Mouse (Mus musculus) right cerebral cortex, adult 18-20 months (tissue): ENCODE measurements at regions not wholly inside any gene's neighbourhood (a gene's known extent, or its start where the extent isn't known, plus 50 kb on each side); places are given as distances from the start of the nearest gene placed in this dataset.

Source experiments
- DNase-seq: peaks from one replicate; pipeline ENCODE4 v3.0.0; 2022; ENCODE audit warnings: mixed read lengths

GRCm38 (mm10) chr17:80825971-80826730 is 97.9 kb upstream of the Map4k3 start:
- no peak for DNase-seq

- no peak for DNase-seq
These were observed 97.2 kb upstream of the Map4k3 start for GRCm38 (mm10) chr17:80825518-80825901.

GRCm38 (mm10) chr17:80824826-80825517 is 96.7 kb upstream of the Map4k3 start:
- DNase-seq: no peak

- DNase-seq: no peak
These were observed 96.0 kb upstream of the Map4k3 start for GRCm38 (mm10) chr17:80824261-80824660.

GRCm38 (mm10) chr17:80820888-80821287 is 92.6 kb upstream of the Map4k3 start:
- no peak for DNase-seq

- no peak for DNase-seq
These were observed 90.3 kb upstream of the Map4k3 start for GRCm38 (mm10) chr17:80818477-80819028.

- no peak for DNase-seq
These were observed 87.5 kb upstream of the Map4k3 start for GRCm38 (mm10) chr17:80815747-80816146.

- no peak for DNase-seq
These were observed 84.9 kb upstream of the Map4k3 start for GRCm38 (mm10) chr17:80813194-80813593.

GRCm38 (mm10) chr17:80809275-80809674 is 81.0 kb upstream of the Map4k3 start:
- DNase-seq: peak; percentile 63

- DNase-seq: peak; percentile 39
These were observed 79.8 kb upstream of the Map4k3 start for GRCm38 (mm10) chr17:80808069-80808468.

GRCm38 (mm10) chr17:80803361-80803915 is 75.2 kb upstream of the Map4k3 start:
- DNase-seq: no peak

GRCm38 (mm10) chr17:80802622-80803021 is 74.3 kb upstream of the Map4k3 start:
- DNase-seq: no peak

- DNase-seq: peak; percentile 70
These were observed 73.7 kb upstream of the Map4k3 start for GRCm38 (mm10) chr17:80801991-80802390.

GRCm38 (mm10) chr17:80801451-80801983 is 73.2 kb upstream of the Map4k3 start:
- peak; percentile 91 for DNase-seq

GRCm38 (mm10) chr17:80800877-80801276 is 72.6 kb upstream of the Map4k3 start:
- peak; percentile 27 for DNase-seq

GRCm38 (mm10) chr17:80800454-80800853 is 72.2 kb upstream of the Map4k3 start:
- no peak for DNase-seq

- no peak for DNase-seq
These were observed 70.8 kb upstream of the Map4k3 start for GRCm38 (mm10) chr17:80799061-80799460.

GRCm38 (mm10) chr17:80798281-80798980 is 70.1 kb upstream of the Map4k3 start:
- no peak for DNase-seq

- no peak for DNase-seq
These were observed 68.5 kb upstream of the Map4k3 start for GRCm38 (mm10) chr17:80796790-80797189.

- DNase-seq: no peak
These were observed 68.1 kb upstream of the Map4k3 start for GRCm38 (mm10) chr17:80796386-80796785.

- DNase-seq: no peak
These were observed 67.3 kb upstream of the Map4k3 start for GRCm38 (mm10) chr17:80795453-80796105.

GRCm38 (mm10) chr17:80792605-80793004 is 64.3 kb upstream of the Map4k3 start:
- no peak for DNase-seq
